Mouse (Mus musculus): ENCODE data around the gene Aph1b.

Aph1b gene

DNA sequence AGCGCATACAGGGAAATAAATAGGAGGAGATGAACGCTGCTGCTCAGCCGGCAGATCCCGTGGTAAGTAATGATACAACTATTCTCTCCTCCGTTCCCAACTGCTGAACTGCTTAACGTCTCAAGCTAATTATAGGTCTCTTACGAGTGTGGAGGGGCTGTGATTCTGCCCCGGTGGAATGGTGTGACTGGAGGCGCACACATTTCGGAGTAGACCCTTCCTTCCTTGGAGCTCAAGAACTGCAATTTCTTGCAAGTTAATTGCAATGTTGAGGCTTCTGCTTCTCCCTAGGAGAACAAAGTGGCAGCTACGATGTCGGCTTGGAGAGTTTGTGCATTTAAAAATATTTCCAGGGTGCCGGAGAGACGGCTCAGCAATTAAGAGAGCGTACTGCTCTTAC is 46.9 kb downstream of the Aph1b start:
- DNase-seq (ENCODE audit: extremely low read depth, insufficient read length, low spot score), result no peak

GRCm38 (mm10) chr9:66744531-66744930 is 50.8 kb downstream of the Aph1b start:
- no peak for DNase-seq (ENCODE audit: extremely low read depth, insufficient read length, low spot score)

DNA sequence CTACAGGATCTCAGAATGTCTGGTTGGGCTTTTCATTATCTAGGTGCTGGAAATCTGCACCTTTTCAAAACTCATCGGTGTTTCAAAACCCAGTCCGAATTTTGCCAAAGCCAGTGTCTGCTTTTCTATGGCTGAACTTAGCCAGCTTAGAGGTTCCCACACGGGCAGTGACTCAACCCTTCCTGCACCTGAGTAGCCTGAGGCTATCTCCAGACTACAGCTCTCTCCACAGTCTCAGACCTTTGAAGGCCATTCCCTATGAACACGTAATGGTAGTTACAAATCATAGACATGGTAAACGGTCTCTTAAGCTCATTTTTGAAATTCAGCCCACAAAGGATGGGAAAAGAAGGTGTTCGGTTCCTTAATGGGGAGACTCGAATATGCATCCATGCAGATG is 55.8 kb downstream of the Aph1b start:
- no peak for DNase-seq (ENCODE audit: extremely low read depth, insufficient read length, low spot score)

GRCm38 (mm10) chr9:66736551-66736950 is 58.7 kb downstream of the Aph1b start:
- no peak for DNase-seq (ENCODE audit: extremely low read depth, insufficient read length, low spot score)

DNA sequence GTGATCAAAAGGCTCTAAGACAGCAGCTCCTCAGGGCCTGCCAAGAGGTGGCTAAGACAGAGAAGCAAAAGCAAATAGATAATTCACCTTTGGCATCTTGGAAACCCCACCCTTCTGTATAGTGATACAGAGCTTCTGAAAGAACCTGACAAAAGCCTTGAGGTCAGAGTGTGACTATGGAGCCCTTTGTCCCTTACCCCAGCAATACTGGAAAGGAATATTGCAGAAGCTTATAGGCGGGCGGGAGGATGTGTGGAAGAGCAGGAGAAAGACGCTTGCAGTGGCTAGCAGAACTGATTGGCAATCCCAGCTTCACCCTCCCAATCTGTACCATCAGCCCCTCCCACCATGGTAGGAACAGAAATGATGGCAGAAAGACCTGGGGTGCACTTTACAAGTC is 59.3 kb downstream of the Aph1b start:
- DNase-seq (ENCODE audit: extremely low read depth, insufficient read length, low spot score), result no peak

DNA sequence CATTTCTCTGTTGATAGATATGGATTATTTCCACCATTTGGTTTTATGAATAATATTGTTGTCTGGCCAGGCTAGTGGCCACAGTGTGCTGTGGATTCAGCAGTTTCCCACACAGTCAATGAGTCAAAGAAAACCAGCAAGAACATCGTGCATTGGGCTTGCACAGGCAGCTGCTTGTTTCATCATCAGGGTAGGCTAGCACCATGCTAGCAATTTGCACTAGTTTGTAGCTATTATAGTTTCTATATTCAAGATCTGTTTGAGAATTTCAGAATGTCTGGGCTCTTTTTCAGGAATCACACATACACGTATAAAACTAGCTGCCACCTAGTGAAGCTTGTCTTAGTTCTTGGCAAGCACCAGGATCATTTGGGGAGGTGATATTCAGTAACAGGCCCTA is 60.2 kb downstream of the Aph1b start:
- DNase-seq (ENCODE audit: extremely low read depth, insufficient read length, low spot score), result no peak

DNA sequence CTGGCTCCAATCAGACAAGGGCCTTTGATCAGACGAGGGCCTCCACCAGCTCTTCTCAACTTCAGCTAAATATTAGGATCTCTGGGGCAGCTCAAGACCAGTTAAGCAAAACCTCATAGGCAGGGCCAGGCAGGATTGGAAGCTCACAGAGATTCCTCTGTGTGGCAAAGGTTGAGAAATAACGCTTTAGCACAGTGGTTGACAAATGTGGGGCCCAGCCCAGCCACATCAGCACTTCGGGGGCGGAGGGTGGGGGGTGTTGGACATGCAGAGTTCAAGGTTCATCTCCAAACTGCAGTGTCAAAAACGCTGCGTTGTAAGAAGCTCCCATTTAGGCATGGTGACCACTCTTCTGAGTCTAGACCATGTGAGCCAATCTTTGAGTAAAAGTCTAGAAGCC is 60.7 kb downstream of the Aph1b start:
- DNase-seq (ENCODE audit: extremely low read depth, insufficient read length, low spot score), result no peak

GRCm38 (mm10) chr9:66732791-66733691 is 62.2 kb downstream of the Aph1b start:
- no peak for DNase-seq (ENCODE audit: extremely low read depth, insufficient read length, low spot score)

DNA sequence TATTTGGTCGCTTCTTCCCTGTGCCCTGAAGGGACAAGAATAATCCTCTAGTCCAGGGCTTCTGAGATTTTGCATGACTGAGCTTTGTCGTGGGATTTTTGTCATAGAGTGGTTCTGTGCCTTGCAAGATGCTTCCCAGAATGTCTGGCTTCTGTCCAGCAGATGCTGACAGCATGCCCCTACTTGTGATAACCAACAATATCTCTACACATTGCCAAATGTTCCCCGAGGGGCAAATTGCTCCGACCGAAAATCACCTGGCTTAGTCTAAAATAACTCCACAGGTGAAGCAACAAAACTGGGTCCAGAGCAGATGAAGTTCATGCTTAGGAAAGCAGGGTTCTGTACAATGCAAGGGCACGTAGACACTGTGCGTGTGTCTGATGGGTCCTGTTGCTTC is 64.0 kb downstream of the Aph1b start:
- no peak for DNase-seq (ENCODE audit: extremely low read depth, insufficient read length, low spot score)

GRCm38 (mm10) chr9:66730556-66730955 is 64.7 kb downstream of the Aph1b start:
- DNase-seq (ENCODE audit: extremely low read depth, insufficient read length, low spot score), result no peak

GRCm38 (mm10) chr9:66727333-66727732 is 68.0 kb downstream of the Aph1b start:
- DNase-seq (ENCODE audit: extremely low read depth, insufficient read length, low spot score), result no peak

DNA sequence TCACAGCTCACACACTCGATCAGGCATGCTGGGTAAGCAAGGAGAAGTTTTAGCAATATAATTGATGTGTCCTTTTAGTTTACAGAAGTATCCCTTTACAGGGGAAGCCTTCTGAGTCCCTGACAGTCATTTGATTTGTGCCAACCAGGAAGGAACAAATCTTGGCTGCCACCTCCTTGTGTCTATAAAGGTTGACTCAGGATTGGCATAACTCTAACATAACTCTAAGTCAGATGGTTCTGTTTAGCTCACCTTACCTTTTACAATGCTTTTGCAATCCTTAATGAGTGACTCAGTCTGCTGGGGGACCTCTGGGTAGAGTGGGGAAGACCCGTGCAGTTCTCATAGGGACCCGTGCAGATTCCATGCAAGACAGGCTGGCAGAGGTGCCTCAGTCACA is 69.7 kb downstream of the Aph1b start:
- no peak for DNase-seq (ENCODE audit: extremely low read depth, insufficient read length, low spot score)

All from 3134 (cell line).